Mouse (Mus musculus): Measurements from ENCODE around the gene Tbc1d32. TPM values are rescaled to one million over a fixed set of nuclear protein-coding genes. Genes with fewer than 3 reads are reported as not detected.

Gene Tbc1d32
- total RNA-seq, 2 experiments from 2014 or later, result 3.7 to 3.9 TPM

Other genes with a start within 250 kb of the Tbc1d32 start
- gene Msl3l2, start 121.8 kb downstream of the Tbc1d32 start, total RNA-seq (2021), result 1 to 10 TPM; 4.9 to 5.5 TPM
- 100 to 1,000 TPM; 368 to 724 TPM for gene Gja1, start 148.6 kb upstream of the Tbc1d32 start, total RNA-seq (2021)